Mouse (Mus musculus) midbrain, postnatal 0 days (tissue): ENCODE results near the gene L3mbtl4. TPM values are rescaled to one million over a fixed set of nuclear protein-coding genes. Genes with fewer than 3 reads are reported as not detected.

Experiments
- ATAC-seq: fragments of 200-750 bp; cut with Nextera tagmentation; 2 replicates; pipeline ENCODE4 v1.8.0; 2017; ENCODE audit warnings: moderate number of reproducible peaks, mild to moderate bottlenecking, moderate TSS enrichment, moderate library complexity; ENCODE audit not compliant: low FRiP score
- DNase-seq: peaks from one replicate; pipeline ENCODE4 v3.0.0-alpha.2; 2015; ENCODE audit warnings: low spot score
- H3K27ac ChIP-seq: fragments of 300-500 bp; sonication (generic); 2 replicates; pipeline ENCODE4 v1.5.1; 2014; ENCODE audit warnings: low read depth, mild to moderate bottlenecking, low read length, mixed read lengths
- H3K27me3 ChIP-seq: fragments of 300-500 bp; sonication (generic); 2 replicates; pipeline ENCODE4 v1.6.1; 2014; ENCODE audit warnings: low read length, control low read depth, mixed read lengths; ENCODE audit not compliant: insufficient read depth
- H3K36me3 ChIP-seq: fragments of 300-500 bp; sonication (generic); 2 replicates; pipeline ENCODE4 v1.6.1; 2014; ENCODE audit warnings: low read length, control low read depth, mixed read lengths; ENCODE audit not compliant: insufficient read depth
- H3K4me1 ChIP-seq: fragments of 300-500 bp; sonication (generic); 2 replicates; pipeline ENCODE4 v1.6.1; 2014; ENCODE audit warnings: mild to moderate bottlenecking, control low read depth, antibody characterized with exemption, low read length, mixed read lengths; ENCODE audit not compliant: insufficient read depth
- H3K4me2 ChIP-seq: fragments of 300-500 bp; sonication (generic); 2 replicates; pipeline ENCODE4 v1.6.1; 2014; ENCODE audit warnings: low read depth, mild to moderate bottlenecking, low read length, mixed read lengths; ENCODE audit not compliant: poor library complexity, severe bottlenecking
- H3K4me3 ChIP-seq: fragments of 300-500 bp; sonication (generic); 2 replicates; pipeline ENCODE4 v1.5.1; 2014; ENCODE audit warnings: low read depth, mild to moderate bottlenecking, low read length, moderate library complexity
- H3K9ac ChIP-seq: fragments of 300-500 bp; sonication (generic); replicated peaks from 2 replicates; pipeline ENCODE4 v1.6.1; 2014; ENCODE audit warnings: mild to moderate bottlenecking, low read length, moderate library complexity, mixed read lengths; ENCODE audit not compliant: poor library complexity, severe bottlenecking
- H3K9me3 ChIP-seq: fragments of 300-500 bp; sonication (generic); 2 replicates; pipeline ENCODE4 v1.6.1; 2016; ENCODE audit warnings: low read length, control low read depth
- CTCF ChIP-seq: IDR thresholded peaks from 2 replicates; pipeline ENCODE4 v1.5.1; 2016; ENCODE audit warnings: antibody characterized with exemption, mild to moderate bottlenecking
- WGBS: fragments of 180-500 bp; shearing (Covaris S2); extraction: QIAGEN DNeasy Blood & Tissue Kit; methylation state at CpG from one replicate; pipeline ENCODE4 v1.1.7; 2014; 5-methylcytosine and 5-hydroxymethylcytosine counted together
- polyA plus RNA-seq: library from polyadenylated mRNA; unstranded; fragments of >200 nt; fragmentation: Nextera tagmentation; extraction: Ambion mirVana; gene quantifications from 2 replicates; pipeline ENCODE4 v1.2.1, GENCODE M21; 2015
- total RNA-seq: library from RNA; depleted of rRNA; stranded (reverse); fragments of >200 nt; gene quantifications from 2 replicates; pipeline ENCODE4 v1.2.3, GENCODE M21; 2014

L3mbtl4 gene
- total and polyA plus RNA-seq, 2 experiments from 2014 or later: 5.7 to 6.7 TPM

- Histone ChIP-seq H3K4me2 (no peak within 1 kb of the TSS), H3K9ac (no peak within 1 kb of the TSS), H3K4me1 (no peaks in the 10 kb centered on the region), H3K27ac (no peak within 1 kb of the TSS), H3K36me3 (no peaks in the 10 kb centered on the region), H3K27me3 (no peaks in the 10 kb centered on the region), H3K4me3 (no peak within 1 kb of the TSS), H3K9me3 (no peaks in the 10 kb centered on the region)
- TF ChIP-seq CTCF: no peak
- 79% methylated on average over 6 of the region's 6 CpGs for whole genome bisulfite sequencing
- DNase-seq (no peak), ATAC-seq (no peak)
Measured at GRCm38 (mm10) chr17:68826323-68826722, 552.7 kb downstream of the L3mbtl4 start, which contains the start of gene Tmem200c. Tmem200c (plus strand) TSS chr17:68826623.
